Mouse (Mus musculus) adrenal gland (tissue): ENCODE results near the gene Efcc1.

Source experiments
- intact Hi-C: fragments of 180-260 bp; cut with DNase I; formaldehyde crosslinking; loops from one replicate; pipeline ENCODE4 v1.15.1; 2025

Gene Efcc1

GRCm38 (mm10) chr6:87777842-87778241 lies 47.2 kb downstream of the Efcc1 start, which contains the start of gene Gp9:
Gp9 (plus strand) TSS chr6:87778072.
- intact Hi-C loops, result no loop called here

- intact Hi-C loops, result no loop called here
These were observed 47.9 kb downstream of the Efcc1 start for GRCm38 (mm10) chr6:87778294-87779173.

GRCm38 (mm10) chr6:87779174-87780165 lies 48.8 kb downstream of the Efcc1 start:
- intact Hi-C loops, result no loop called here

GRCm38 (mm10) chr6:87780546-87781301 lies 50.1 kb downstream of the Efcc1 start:
- intact Hi-C loops, result no loop called here

GRCm38 (mm10) chr6:87784033-87784432 lies 53.4 kb downstream of the Efcc1 start:
- intact Hi-C loops, result no loop called here

GRCm38 (mm10) chr6:87786621-87787020 lies 56.0 kb downstream of the Efcc1 start:
- intact Hi-C loops, result no loop called here

- intact Hi-C loops, result no loop called here
These were observed 56.6 kb downstream of the Efcc1 start for GRCm38 (mm10) chr6:87787108-87787890.

- intact Hi-C loops, result no loop called here
These were observed 57.7 kb downstream of the Efcc1 start for GRCm38 (mm10) chr6:87788266-87788895.

GRCm38 (mm10) chr6:87788896-87789587 lies 58.4 kb downstream of the Efcc1 start:
- intact Hi-C loops, result no loop called here

- intact Hi-C loops, result no loop called here
These were observed 59.1 kb downstream of the Efcc1 start for GRCm38 (mm10) chr6:87789791-87790190.

- intact Hi-C loops, result no loop called here
These were observed 60.3 kb downstream of the Efcc1 start for GRCm38 (mm10) chr6:87790779-87791480.

GRCm38 (mm10) chr6:87791826-87792225 lies 61.2 kb downstream of the Efcc1 start:
- intact Hi-C loops, result no loop called here

- intact Hi-C loops, result no loop called here
These were observed 63.3 kb downstream of the Efcc1 start for GRCm38 (mm10) chr6:87793821-87794510.

GRCm38 (mm10) chr6:87795385-87796150 lies 64.9 kb downstream of the Efcc1 start:
- intact Hi-C loops, result no loop called here

GRCm38 (mm10) chr6:87796251-87796880 lies 65.7 kb downstream of the Efcc1 start:
- intact Hi-C loops, result no loop called here

- intact Hi-C loops, result no loop called here
These were observed 66.7 kb downstream of the Efcc1 start for GRCm38 (mm10) chr6:87797321-87797720.

- intact Hi-C loops, result no loop called here
These were observed 68.9 kb downstream of the Efcc1 start for GRCm38 (mm10) chr6:87799576-87799975.
